Mouse (Mus musculus): ENCODE results near the gene Thada.

- TF ChIP-seq FLI1 (IDR thresholded peaks at IDR 0.05; ENCODE audit: low read length) (no peak), GATA1 (IDR thresholded peaks at IDR 0.05; ENCODE audit: borderline replicate concordance, low read length) (no peak)
Measured at GRCm38 (mm10) chr17:84335996-84336395, 130.0 kb downstream of the Thada start.
